Mouse (Mus musculus) neural tube, embryonic 14.5 days (tissue): ENCODE results near the gene Naaladl2. TPM values are rescaled to one million over a fixed set of nuclear protein-coding genes. Genes with fewer than 3 reads are reported as not detected.

Experiments
- ATAC-seq: fragments of 200-750 bp; cut with Nextera tagmentation; 2 replicates; pipeline ENCODE4 v1.8.0; 2017; ENCODE audit warnings: low read depth, mild to moderate bottlenecking, moderate TSS enrichment, moderate library complexity
- H3K27ac ChIP-seq: fragments of 300-500 bp; sonication (generic); 2 replicates; pipeline ENCODE4 v1.5.1; 2014; ENCODE audit warnings: low read depth, mild to moderate bottlenecking, control low read depth, low read length, moderate library complexity, mixed read lengths
- H3K27me3 ChIP-seq: fragments of 300-500 bp; sonication (generic); 2 replicates; pipeline ENCODE4 v1.6.1; 2014; ENCODE audit warnings: low read length; ENCODE audit not compliant: control insufficient read depth, insufficient read depth
- H3K36me3 ChIP-seq: fragments of 300-500 bp; sonication (generic); 2 replicates; pipeline ENCODE4 v1.6.1; 2014; ENCODE audit warnings: low read length, mixed read lengths; ENCODE audit not compliant: control insufficient read depth, insufficient read depth
- H3K4me1 ChIP-seq: fragments of 300-500 bp; sonication (generic); 2 replicates; pipeline ENCODE4 v1.6.1; 2014; ENCODE audit warnings: low read length; ENCODE audit not compliant: control insufficient read depth, insufficient read depth
- H3K4me2 ChIP-seq: fragments of 300-500 bp; sonication (generic); 2 replicates; pipeline ENCODE4 v1.6.1; 2014; ENCODE audit warnings: mild to moderate bottlenecking, low read depth, low read length, control low read depth
- H3K4me3 ChIP-seq: fragments of 300-500 bp; sonication (generic); 2 replicates; pipeline ENCODE4 v1.5.1; 2014; ENCODE audit warnings: low read depth, low read length, control low read depth, mixed read lengths
- H3K9ac ChIP-seq: fragments of 300-500 bp; sonication (generic); replicated peaks from 2 replicates; pipeline ENCODE4 v1.6.1; 2014; ENCODE audit warnings: low read depth, mild to moderate bottlenecking, control low read depth, low read length, mixed read lengths
- H3K9me3 ChIP-seq: fragments of 300-500 bp; sonication (generic); 2 replicates; pipeline ENCODE4 v1.6.1; 2016; ENCODE audit warnings: low read length; ENCODE audit not compliant: control insufficient read depth
- WGBS: fragments of 180-500 bp; shearing (Covaris S2); extraction: QIAGEN DNeasy Blood & Tissue Kit; methylation state at CpG from one replicate; pipeline ENCODE4 v1.1.7; 2014; 5-methylcytosine and 5-hydroxymethylcytosine counted together
- polyA plus RNA-seq: library from polyadenylated mRNA; unstranded; fragments of >200 nt; fragmentation: Nextera tagmentation; extraction: Ambion mirVana; gene quantifications from 2 replicates; pipeline ENCODE4 v1.2.1, GENCODE M21; 2014

The Naaladl2 gene
- polyA plus RNA-seq, 1 experiment from 2014 or later = 0.58 TPM

- Histone ChIP-seq H3K4me2 (no peak overlapping the region), H3K27ac (no peak overlapping the region), H3K36me3 (no peaks in the 10 kb centered on the region), H3K27me3 (no peaks in the 10 kb centered on the region), H3K9ac (no peak overlapping the region), H3K4me1 (no peaks in the 10 kb centered on the region), H3K9me3 (no peaks in the 10 kb centered on the region), H3K4me3 (no peak overlapping the region)
- 65% methylated on average over 4 of the region's 4 CpGs for WGBS
- no peak for ATAC-seq
Measured at GRCm38 (mm10) chr3:25113107-25113506, 31.0 kb downstream of the Naaladl2 start.

GRCm38 (mm10) chr3:25108997-25109396, 35.1 kb downstream of the Naaladl2 start:
- no peaks in the 10 kb centered on the region for H3K36me3 ChIP-seq
- no peak overlapping the region for H3K4me2 ChIP-seq
- H3K4me3 ChIP-seq = no peak overlapping the region
- no peak overlapping the region for H3K27ac ChIP-seq
- H3K9me3 ChIP-seq = no peaks in the 10 kb centered on the region
- H3K4me1 ChIP-seq = no peaks in the 10 kb centered on the region
- WGBS = 47% methylated on average over 3 of the region's 3 CpGs
- H3K27me3 ChIP-seq = no peaks in the 10 kb centered on the region
- peak; percentile 72; the same call in 1 of the 2 replicates for ATAC-seq
- H3K9ac ChIP-seq = no peak overlapping the region

- Histone ChIP-seq H3K27ac (no peak overlapping the region), H3K9me3 (no peaks in the 10 kb centered on the region), H3K4me1 (no peaks in the 10 kb centered on the region), H3K9ac (no peak overlapping the region), H3K4me2 (no peak overlapping the region), H3K36me3 (no peaks in the 10 kb centered on the region), H3K27me3 (no peaks in the 10 kb centered on the region), H3K4me3 (no peak overlapping the region)
- WGBS = 93% methylated on average over 2 of the region's 2 CpGs
- ATAC-seq = no peak
Measured at GRCm38 (mm10) chr3:25092986-25093385, 51.1 kb downstream of the Naaladl2 start.

- ATAC-seq = no peak
- H3K4me2 ChIP-seq = no peak overlapping the region
- no peak overlapping the region for H3K27ac ChIP-seq
- WGBS = 93% methylated on average over 1 of the region's 1 CpGs
- no peaks in the 10 kb centered on the region for H3K4me1 ChIP-seq
- H3K9ac ChIP-seq = no peak overlapping the region
- no peaks in the 10 kb centered on the region for H3K36me3 ChIP-seq
- no peak overlapping the region for H3K4me3 ChIP-seq
- H3K27me3 ChIP-seq = no peaks in the 10 kb centered on the region
- H3K9me3 ChIP-seq = no peaks in the 10 kb centered on the region
Measured at GRCm38 (mm10) chr3:25075785-25076184, 68.3 kb downstream of the Naaladl2 start.

GRCm38 (mm10) chr3:25074266-25074665, 69.8 kb downstream of the Naaladl2 start:
- Histone ChIP-seq H3K27me3 (no peaks in the 10 kb centered on the region), H3K4me2 (no peak overlapping the region), H3K27ac (no peak overlapping the region), H3K4me3 (no peak overlapping the region), H3K9ac (no peak overlapping the region), H3K36me3 (no peaks in the 10 kb centered on the region), H3K9me3 (no peaks in the 10 kb centered on the region), H3K4me1 (no peaks in the 10 kb centered on the region)
- 82% methylated on average over 4 of the region's 4 CpGs for WGBS
- ATAC-seq = no peak

GRCm38 (mm10) chr3:25073821-25074220, 70.2 kb downstream of the Naaladl2 start:
- Histone ChIP-seq H3K27ac (no peak overlapping the region), H3K9me3 (no peaks in the 10 kb centered on the region), H3K36me3 (no peaks in the 10 kb centered on the region), H3K4me2 (no peak overlapping the region), H3K27me3 (no peaks in the 10 kb centered on the region), H3K9ac (no peak overlapping the region), H3K4me1 (no peaks in the 10 kb centered on the region), H3K4me3 (no peak overlapping the region)
- WGBS = 30% methylated on average over 6 of the region's 6 CpGs
- no peak for ATAC-seq

GRCm38 (mm10) chr3:25063217-25063616, 80.8 kb downstream of the Naaladl2 start:
- no peaks in the 10 kb centered on the region for H3K27me3 ChIP-seq
- no peak overlapping the region for H3K4me2 ChIP-seq
- H3K4me1 ChIP-seq = no peaks in the 10 kb centered on the region
- H3K27ac ChIP-seq = no peak overlapping the region
- no peak overlapping the region for H3K4me3 ChIP-seq
- H3K9ac ChIP-seq = no peak overlapping the region
- H3K9me3 ChIP-seq = no peaks in the 10 kb centered on the region
- ATAC-seq = no peak
- WGBS = 85% methylated on average over 4 of the region's 4 CpGs
- H3K36me3 ChIP-seq = no peaks in the 10 kb centered on the region

- ATAC-seq = no peak
- Histone ChIP-seq H3K27ac (no peak overlapping the region), H3K9ac (no peak overlapping the region), H3K36me3 (no peaks in the 10 kb centered on the region), H3K4me1 (no peaks in the 10 kb centered on the region), H3K27me3 (no peaks in the 10 kb centered on the region), H3K9me3 (no peaks in the 10 kb centered on the region), H3K4me3 (no peak overlapping the region), H3K4me2 (no peak overlapping the region)
- 29% methylated on average over 2 of the region's 2 CpGs for WGBS
Measured at GRCm38 (mm10) chr3:25052975-25053374, 91.1 kb downstream of the Naaladl2 start.

GRCm38 (mm10) chr3:25019972-25020371, 124.1 kb downstream of the Naaladl2 start:
- Histone ChIP-seq H3K27ac (no peak overlapping the region), H3K27me3 (no peaks in the 10 kb centered on the region), H3K36me3 (no peaks in the 10 kb centered on the region), H3K4me1 (0 out of 2 replicates have a peak, but pooled peaks cover 2% of the 10 kb centered on the region), H3K9ac (no peak overlapping the region), H3K4me3 (no peak overlapping the region), H3K4me2 (no peak overlapping the region), H3K9me3 (no peaks in the 10 kb centered on the region)
- 52% methylated on average over 5 of the region's 5 CpGs for WGBS
- ATAC-seq = peak; percentile 85

- Histone ChIP-seq H3K9me3 (no peaks in the 10 kb centered on the region), H3K9ac (no peak overlapping the region), H3K36me3 (no peaks in the 10 kb centered on the region), H3K4me1 (no peaks in the 10 kb centered on the region), H3K27me3 (no peaks in the 10 kb centered on the region), H3K4me3 (no peak overlapping the region), H3K27ac (no peak overlapping the region), H3K4me2 (no peak overlapping the region)
- WGBS = 70% methylated on average over 1 of the region's 1 CpGs
- ATAC-seq = no peak
Measured at GRCm38 (mm10) chr3:25010751-25011150, 133.3 kb downstream of the Naaladl2 start.
